Mouse (Mus musculus): ENCODE data around the gene Col18a1. TPM values are rescaled to one million over a fixed set of nuclear protein-coding genes. Genes with fewer than 3 reads are reported as not detected.

The Col18a1 gene
- polyA plus RNA-seq (2015; fragmentation: Nextera tagmentation; extraction: Ambion mirVana), result 79.0 and 87.8 TPM in 2 replicates

GRCm38 (mm10) chr10:77165963-77166717 is at the start of gene Col18a1:
Col18a1 (minus strand) TSS chr10:77166548.
- H3K4me3 ChIP-seq, result peak within 1 kb of the TSS; percentile 56
- H3K9ac ChIP-seq, result peak within 1 kb of the TSS; percentile 67
- ATAC-seq (ENCODE audit: low FRiP score, low read depth), result peak; percentile 77
- H3K4me2 ChIP-seq (replicated peaks), result peak within 1 kb of the TSS; percentile 98
- peaks cover 23% of the 10 kb centered on the region for H3K27me3 ChIP-seq
- 2% methylated on average over 42 of the region's 42 CpGs for WGBS
- H3K36me3 ChIP-seq, result no peaks in the 10 kb centered on the region
- H3K4me1 ChIP-seq, result peaks cover 37% of the 10 kb centered on the region
- no peaks in the 10 kb centered on the region for H3K9me3 ChIP-seq
- H3K27ac ChIP-seq, result peak within 1 kb of the TSS; percentile 65

- Histone ChIP-seq H3K9ac (0 out of 2 replicates have a peak overlapping the region, but pooled peaks have one; percentile 14), H3K4me2 (replicated peaks) (no peak overlapping the region), H3K27ac (peak overlapping the region; percentile 52; the same call in 1 of the 2 replicates), H3K36me3 (no peaks in the 10 kb centered on the region), H3K27me3 (no peaks in the 10 kb centered on the region), H3K9me3 (no peaks in the 10 kb centered on the region), H3K4me3 (no peak overlapping the region), H3K4me1 (peaks cover 19% of the 10 kb centered on the region)
- WGBS, result 65% methylated on average over 4 of the region's 4 CpGs
- no peak for ATAC-seq (ENCODE audit: low FRiP score, low read depth)
These were observed 49.3 kb upstream of the Col18a1 start for GRCm38 (mm10) chr10:77215641-77216040.

GRCm38 (mm10) chr10:77214586-77214985 is 48.2 kb upstream of the Col18a1 start:
- Histone ChIP-seq H3K36me3 (no peaks in the 10 kb centered on the region), H3K27me3 (no peaks in the 10 kb centered on the region), H3K9me3 (no peaks in the 10 kb centered on the region), H3K4me2 (replicated peaks) (no peak overlapping the region), H3K27ac (no peak overlapping the region), H3K4me3 (no peak overlapping the region), H3K9ac (no peak overlapping the region), H3K4me1 (peaks cover 18% of the 10 kb centered on the region)
- no peak for ATAC-seq (ENCODE audit: low FRiP score, low read depth)
- 57% methylated on average over 8 of the region's 8 CpGs for WGBS

GRCm38 (mm10) chr10:77213483-77213882 is 47.1 kb upstream of the Col18a1 start:
- no peaks in the 10 kb centered on the region for H3K27me3 ChIP-seq
- H3K4me2 ChIP-seq (replicated peaks), result no peak overlapping the region
- H3K27ac ChIP-seq, result no peak overlapping the region
- WGBS, result 90% methylated on average over 5 of the region's 5 CpGs
- no peak for ATAC-seq (ENCODE audit: low FRiP score, low read depth)
- H3K9ac ChIP-seq, result no peak overlapping the region
- no peaks in the 10 kb centered on the region for H3K36me3 ChIP-seq
- peaks cover 22% of the 10 kb centered on the region for H3K4me1 ChIP-seq
- H3K9me3 ChIP-seq, result no peaks in the 10 kb centered on the region
- no peak overlapping the region for H3K4me3 ChIP-seq

- H3K9me3 ChIP-seq, result no peaks in the 10 kb centered on the region
- no peaks in the 10 kb centered on the region for H3K36me3 ChIP-seq
- H3K27me3 ChIP-seq, result no peaks in the 10 kb centered on the region
- no peak overlapping the region for H3K27ac ChIP-seq
- H3K4me2 ChIP-seq (replicated peaks), result no peak overlapping the region
- H3K4me1 ChIP-seq, result peaks cover 22% of the 10 kb centered on the region
- no peak overlapping the region for H3K9ac ChIP-seq
- H3K4me3 ChIP-seq, result no peak overlapping the region
- ATAC-seq (ENCODE audit: low FRiP score, low read depth), result no peak
- WGBS, result 85% methylated on average over 6 of the region's 6 CpGs
These were observed 46.2 kb upstream of the Col18a1 start for GRCm38 (mm10) chr10:77212354-77213120.

- H3K27me3 ChIP-seq, result no peaks in the 10 kb centered on the region
- ATAC-seq (ENCODE audit: low FRiP score, low read depth), result no peak
- H3K4me1 ChIP-seq, result peaks cover 36% of the 10 kb centered on the region
- no peak overlapping the region for H3K4me2 ChIP-seq (replicated peaks)
- no peaks in the 10 kb centered on the region for H3K36me3 ChIP-seq
- WGBS, result 51% methylated on average over 11 of the region's 11 CpGs
- H3K9me3 ChIP-seq, result no peaks in the 10 kb centered on the region
- H3K4me3 ChIP-seq, result no peak overlapping the region
- peak overlapping the region; percentile 1; the same call in 1 of the 2 replicates for H3K27ac ChIP-seq
- no peak overlapping the region for H3K9ac ChIP-seq
These were observed 44.8 kb upstream of the Col18a1 start for GRCm38 (mm10) chr10:77211116-77211570.

GRCm38 (mm10) chr10:77210666-77211065 is 44.3 kb upstream of the Col18a1 start:
- H3K36me3 ChIP-seq, result no peaks in the 10 kb centered on the region
- WGBS, result 91% methylated on average over 3 of the region's 3 CpGs
- no peak for ATAC-seq (ENCODE audit: low FRiP score, low read depth)
- no peaks in the 10 kb centered on the region for H3K27me3 ChIP-seq
- no peak overlapping the region for H3K4me2 ChIP-seq (replicated peaks)
- H3K4me1 ChIP-seq, result peaks cover 35% of the 10 kb centered on the region
- no peaks in the 10 kb centered on the region for H3K9me3 ChIP-seq
- H3K27ac ChIP-seq, result peak overlapping the region; percentile 1; the same call in 1 of the 2 replicates
- H3K4me3 ChIP-seq, result no peak overlapping the region
- no peak overlapping the region for H3K9ac ChIP-seq

- Histone ChIP-seq H3K4me3 (no peak overlapping the region), H3K9ac (no peak overlapping the region), H3K27me3 (no peaks in the 10 kb centered on the region), H3K27ac (no peak overlapping the region), H3K4me1 (peaks cover 39% of the 10 kb centered on the region), H3K9me3 (no peaks in the 10 kb centered on the region), H3K4me2 (replicated peaks) (no peak overlapping the region), H3K36me3 (no peaks in the 10 kb centered on the region)
- WGBS, result 46% methylated on average over 5 of the region's 5 CpGs
- no peak for ATAC-seq (ENCODE audit: low FRiP score, low read depth)
These were observed 42.9 kb upstream of the Col18a1 start for GRCm38 (mm10) chr10:77209261-77209660.

GRCm38 (mm10) chr10:77206565-77207079 is 40.3 kb upstream of the Col18a1 start:
- peak; percentile 82 for ATAC-seq (ENCODE audit: low FRiP score, low read depth)
- no peak overlapping the region for H3K4me3 ChIP-seq
- H3K27me3 ChIP-seq, result no peaks in the 10 kb centered on the region
- peaks cover 38% of the 10 kb centered on the region for H3K4me1 ChIP-seq
- peak overlapping the region; percentile 69 for H3K27ac ChIP-seq
- no peaks in the 10 kb centered on the region for H3K9me3 ChIP-seq
- WGBS, result 8% methylated on average over 3 of the region's 3 CpGs
- H3K9ac ChIP-seq, result no peak overlapping the region
- no peak overlapping the region for H3K4me2 ChIP-seq (replicated peaks)
- H3K36me3 ChIP-seq, result no peaks in the 10 kb centered on the region

GRCm38 (mm10) chr10:77206134-77206533 is 39.8 kb upstream of the Col18a1 start:
- Histone ChIP-seq H3K9ac (no peak overlapping the region), H3K36me3 (no peaks in the 10 kb centered on the region), H3K27me3 (no peaks in the 10 kb centered on the region), H3K27ac (no peak overlapping the region), H3K4me2 (replicated peaks) (no peak overlapping the region), H3K4me3 (no peak overlapping the region), H3K4me1 (peaks cover 34% of the 10 kb centered on the region), H3K9me3 (no peaks in the 10 kb centered on the region)
- 0 out of 2 replicates have a peak, but pooled peaks have one; percentile 5 for ATAC-seq (ENCODE audit: low FRiP score, low read depth)
- 64% methylated on average over 2 of the region's 2 CpGs for WGBS

- no peak overlapping the region for H3K4me2 ChIP-seq (replicated peaks)
- no peak overlapping the region for H3K9ac ChIP-seq
- ATAC-seq (ENCODE audit: low FRiP score, low read depth), result no peak
- H3K27ac ChIP-seq, result no peak overlapping the region
- 80% methylated on average over 4 of the region's 4 CpGs for WGBS
- no peaks in the 10 kb centered on the region for H3K36me3 ChIP-seq
- H3K9me3 ChIP-seq, result no peaks in the 10 kb centered on the region
- H3K4me1 ChIP-seq, result peaks cover 24% of the 10 kb centered on the region
- no peaks in the 10 kb centered on the region for H3K27me3 ChIP-seq
- no peak overlapping the region for H3K4me3 ChIP-seq
These were observed 37.6 kb upstream of the Col18a1 start for GRCm38 (mm10) chr10:77203960-77204359.

- ATAC-seq (ENCODE audit: low FRiP score, low read depth), result no peak
- H3K4me2 ChIP-seq (replicated peaks), result no peak overlapping the region
- no peak overlapping the region for H3K27ac ChIP-seq
- H3K27me3 ChIP-seq, result no peaks in the 10 kb centered on the region
- H3K4me1 ChIP-seq, result peaks cover 24% of the 10 kb centered on the region
- WGBS, result 67% methylated on average over 5 of the region's 5 CpGs
- H3K36me3 ChIP-seq, result no peaks in the 10 kb centered on the region
- H3K9me3 ChIP-seq, result no peaks in the 10 kb centered on the region
- H3K9ac ChIP-seq, result no peak overlapping the region
- no peak overlapping the region for H3K4me3 ChIP-seq
These were observed 35.6 kb upstream of the Col18a1 start for GRCm38 (mm10) chr10:77201919-77202318.
